Mouse (Mus musculus): ENCODE measurements around the gene Kcna2.

DNA sequence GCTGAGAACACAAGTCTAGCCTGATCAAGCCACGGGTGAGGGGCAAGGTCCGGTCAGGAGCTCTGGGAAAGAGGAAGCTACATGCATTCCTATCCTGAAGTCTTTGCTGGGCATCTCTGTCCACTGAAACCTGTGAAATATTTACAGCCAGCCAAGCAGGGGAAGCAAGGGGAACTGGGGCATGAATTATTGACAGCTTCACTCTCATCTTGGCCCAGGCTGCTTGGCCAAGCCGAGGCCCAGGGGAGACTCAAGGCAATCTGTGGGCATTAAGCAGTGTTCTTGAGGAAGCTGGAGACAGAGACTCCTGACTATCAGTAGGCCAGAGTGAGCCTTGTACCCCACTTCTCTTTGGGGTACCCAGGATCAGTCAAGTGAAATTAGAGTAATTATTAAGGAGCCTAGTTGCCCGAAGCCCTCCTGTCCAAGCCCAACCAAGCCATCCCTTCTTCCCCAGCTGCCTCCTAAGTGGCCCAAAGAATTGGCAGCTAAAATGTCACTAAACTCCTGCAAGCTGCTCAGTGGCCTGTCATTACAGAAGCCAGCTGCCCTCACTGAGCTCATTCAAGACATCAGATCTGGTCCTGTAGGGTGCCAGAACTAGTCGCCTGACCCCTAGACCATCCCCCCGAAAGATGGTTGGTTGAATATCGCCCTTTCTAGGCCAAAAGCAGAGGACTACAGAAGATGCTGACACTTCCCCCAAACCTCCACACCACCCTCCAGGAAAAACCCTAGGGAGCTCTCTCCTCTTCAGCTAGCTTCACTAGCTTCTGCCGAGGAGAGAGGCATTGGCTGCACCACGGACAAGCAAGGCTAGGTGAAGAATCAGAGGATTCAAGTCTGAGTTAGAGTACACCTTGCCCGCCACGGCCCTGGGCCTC lies 53.1 kb downstream of the Kcna2 start:
- no peak for TF ChIP-seq RAD21 (IDR thresholded peaks at IDR 0.05; ENCODE audit: low read depth, low read length)
- TF ChIP-seq TBP (conservative IDR thresholded peaks at IDR 0.05; ENCODE audit: low read depth, low read length), result no peak
- TF ChIP-seq MYC (IDR thresholded peaks at IDR 0.05; ENCODE audit: low read depth, low read length), result no peak
- no peak for TF ChIP-seq POLR2A (IDR thresholded peaks at IDR 0.05; ENCODE audit: low read depth, low read length)
- no peak for TF ChIP-seq CTCF (conservative IDR thresholded peaks at IDR 0.05 in 1 of 2, IDR thresholded peaks at IDR 0.05 in 1 of 2; ENCODE audit: low read depth in 2 of 2, low read length in 2 of 2)
- TF ChIP-seq MAX (IDR thresholded peaks at IDR 0.05; ENCODE audit: low read length), result no peak

Data from CH12.LX (cell line).